In genomic region chr10:100115570-100115969, GRCm38 (mm10) we compare ENCODE assay signal across 17 mouse cellular contexts.
DNase-seq lines count a peak whose midpoint lies in the region.
"Had no signal": no experiment of that assay in that cellular context is flagged by ENCODE, and none has a peak within 500 bp of the region (broad histone marks: within the 10 kb centered on the region; RNA-seq: fewer than 3 reads in every experiment).

No protein-coding gene starts in this region.

- DNase-seq in gastrocnemius, adult 18-20 months (ENCODE audit: low spot score), result peak; percentile 19
- no peak for DNase-seq in gastrocnemius, postnatal 25 days
- DNase-seq in NIH3T3 (ENCODE audit: low read depth), result peak; percentile 30
- DNase-seq in adipocyte (ENCODE audit: low spot score), result peak; percentile 9
- peak; percentile 56 for DNase-seq in skeletal muscle tissue, adult 2 months (ENCODE audit: low read depth, low spot score)
- no peak for DNase-seq in lung, postnatal 4 days
- DNase-seq: adrenal gland, adult 2 months; adrenal gland, postnatal 14 days; cerebellum, adult 11-12 months; cerebellum, adult 8-10 months; cerebellum, postnatal 10 days; cerebellum, postnatal 36 days; embryo, embryonic 11 days; forebrain, postnatal 0 days; gastrocnemius, adult 2 months; gastrocnemius, postnatal 14 days; heart, adult 18-20 months had no signal

Comparison
In these comparisons a context has a peak if more than half of its experiments do, and no peak if none do; other contexts are left out.
1. DNase-seq: peak in gastrocnemius, adult 18-20 months (single experiment), NIH3T3 (single experiment), adipocyte (single experiment) and skeletal muscle tissue, adult 2 months (single experiment); none in gastrocnemius, postnatal 25 days (single experiment) and lung, postnatal 4 days (0 of 2).